Mouse (Mus musculus): Measurements from ENCODE around the gene Speer4f1. TPM values are rescaled to one million over a fixed set of nuclear protein-coding genes. Genes with fewer than 3 reads are reported as not detected.
A peak's percentile ranks its signal among the peaks of the same experiment; 100 is the strongest.

The Speer4f1 gene
- total and polyA plus RNA-seq, 2 experiments from 2014 or later, result not detected

DNA sequence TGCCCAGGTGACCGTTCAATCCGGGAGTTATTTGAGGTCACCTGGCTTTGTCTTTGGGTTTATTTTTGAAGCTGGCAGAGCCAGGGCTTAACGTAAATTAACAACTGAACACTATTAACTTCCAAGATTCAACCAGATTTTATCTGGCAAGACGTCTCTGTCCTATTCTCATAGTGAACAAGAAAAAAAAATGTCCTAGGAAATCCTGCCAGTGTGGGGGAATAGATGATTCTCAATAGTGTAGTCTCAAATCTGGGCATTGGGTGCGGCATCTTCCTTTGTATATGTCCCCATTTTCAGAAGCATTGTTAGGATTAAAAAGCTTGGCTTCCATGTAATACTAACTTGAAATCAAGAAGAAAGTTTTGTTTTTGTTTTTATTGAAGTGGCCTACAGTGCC is 20.8 kb downstream of the Speer4f1 start:
- Histone ChIP-seq H3K4me2 (ENCODE audit: low read depth, low read length, poor library complexity, severe bottlenecking) (no peak overlapping the region), H3K4me1 (ENCODE audit: insufficient read depth, low read length) (no peaks in the 10 kb centered on the region), H3K27me3 (ENCODE audit: insufficient read depth, low read length) (no peaks in the 10 kb centered on the region), H3K27ac (ENCODE audit: low read depth, low read length) (no peak overlapping the region), H3K9me3 (ENCODE audit: low read length) (no peaks in the 10 kb centered on the region), H3K9ac (replicated peaks; ENCODE audit: low read length, poor library complexity, severe bottlenecking) (no peak overlapping the region), H3K4me3 (ENCODE audit: low read depth, low read length) (no peak overlapping the region), H3K36me3 (ENCODE audit: insufficient read depth, low read length) (no peaks in the 10 kb centered on the region)
- ATAC-seq (ENCODE audit: low FRiP score) (no peak), DNase-seq (ENCODE audit: low spot score) (no peak)
- no peak for TF ChIP-seq CTCF (IDR thresholded peaks at IDR 0.05)
- 88% methylated on average over 5 of the region's 5 CpGs for WGBS

DNA sequence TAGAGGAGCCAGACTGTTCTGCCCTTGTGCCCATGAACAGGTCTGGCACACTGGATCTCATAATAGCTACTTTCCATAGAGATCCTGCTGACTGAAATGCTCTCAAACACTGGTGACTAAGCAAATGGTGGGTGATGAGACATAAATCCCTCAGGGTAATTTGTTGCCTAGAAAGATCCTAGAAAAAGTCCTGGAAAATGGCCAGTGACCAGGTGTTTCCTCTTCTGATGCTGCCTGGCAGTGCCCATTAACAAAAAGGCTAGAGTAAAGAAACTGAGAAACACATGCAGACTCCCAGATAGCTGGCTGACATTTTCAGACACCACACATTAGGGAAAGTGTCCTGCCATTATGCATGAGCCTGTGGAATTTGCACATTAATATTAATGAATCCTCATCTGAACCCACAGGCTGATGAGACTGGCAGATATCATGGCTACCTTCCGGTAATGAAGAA is 24.0 kb downstream of the Speer4f1 start:
- H3K4me3 ChIP-seq (ENCODE audit: low read depth, low read length), result no peak overlapping the region
- no peaks in the 10 kb centered on the region for H3K36me3 ChIP-seq (ENCODE audit: insufficient read depth, low read length)
- H3K9me3 ChIP-seq (ENCODE audit: low read length), result no peaks in the 10 kb centered on the region
- TF ChIP-seq CTCF (IDR thresholded peaks at IDR 0.05), result no peak
- H3K4me2 ChIP-seq (ENCODE audit: low read depth, low read length, poor library complexity, severe bottlenecking), result no peak overlapping the region
- DNase-seq (ENCODE audit: low spot score) (peak; percentile 58), ATAC-seq (ENCODE audit: low FRiP score) (no peak)
- H3K27me3 ChIP-seq (ENCODE audit: insufficient read depth, low read length), result no peaks in the 10 kb centered on the region
- no peaks in the 10 kb centered on the region for H3K4me1 ChIP-seq (ENCODE audit: insufficient read depth, low read length)
- 38% methylated on average over 1 of the region's 1 CpGs for whole genome bisulfite sequencing
- no peak overlapping the region for H3K9ac ChIP-seq (replicated peaks; ENCODE audit: low read length, poor library complexity, severe bottlenecking)
- no peak overlapping the region for H3K27ac ChIP-seq (ENCODE audit: low read depth, low read length)

DNA sequence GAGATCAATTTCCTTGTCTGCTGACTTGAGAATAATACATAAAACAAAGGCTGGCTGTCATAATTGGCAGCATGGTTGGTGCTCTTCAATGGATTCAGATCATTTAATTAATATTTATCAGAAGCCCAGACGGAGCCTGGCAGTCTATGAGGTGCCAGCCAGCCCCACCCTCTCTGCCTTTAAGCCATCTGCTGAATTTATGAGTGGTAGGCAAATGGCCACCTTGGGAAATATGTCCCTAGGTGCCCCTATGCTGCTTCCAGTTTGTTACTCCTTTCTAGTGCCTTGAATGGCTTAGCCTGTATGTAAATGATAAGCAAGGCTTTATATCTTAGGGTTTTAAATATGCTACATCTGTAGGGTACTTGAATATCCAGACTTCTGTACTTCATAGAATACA is 25.0 kb downstream of the Speer4f1 start:
- ATAC-seq (ENCODE audit: low FRiP score), result no peak
- H3K4me2 ChIP-seq (ENCODE audit: low read depth, low read length, poor library complexity, severe bottlenecking), result no peak overlapping the region

DNA sequence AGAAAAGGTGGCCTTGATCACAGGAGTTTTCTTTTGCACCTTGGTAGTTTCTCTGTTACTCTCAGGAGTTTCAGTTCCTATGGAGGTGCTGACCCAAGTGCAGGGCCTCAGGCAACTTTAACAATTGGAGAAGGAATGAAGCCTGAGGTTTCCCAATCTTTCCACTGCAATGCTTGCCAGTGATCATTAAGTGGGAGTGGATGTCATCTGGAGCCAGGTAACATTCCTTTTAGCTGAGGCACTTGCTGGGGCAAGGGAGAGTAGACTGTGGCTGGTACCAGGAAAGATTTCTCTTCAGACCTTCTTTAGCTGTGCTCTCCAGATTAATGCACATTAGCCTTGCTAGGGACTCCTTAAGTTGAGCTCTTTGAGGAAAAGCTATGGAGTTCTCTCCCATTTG is 29.6 kb downstream of the Speer4f1 start:
- no peak overlapping the region for H3K27ac ChIP-seq (ENCODE audit: low read depth, low read length)
- DNase-seq (ENCODE audit: low spot score) (no peak), ATAC-seq (ENCODE audit: low FRiP score) (no peak)
- no peak overlapping the region for H3K4me2 ChIP-seq (ENCODE audit: low read depth, low read length, poor library complexity, severe bottlenecking)
- no peaks in the 10 kb centered on the region for H3K36me3 ChIP-seq (ENCODE audit: insufficient read depth, low read length)
- no peak for TF ChIP-seq CTCF (IDR thresholded peaks at IDR 0.05)
- no peak overlapping the region for H3K4me3 ChIP-seq (ENCODE audit: low read depth, low read length)
- H3K9ac ChIP-seq (replicated peaks; ENCODE audit: low read length, poor library complexity, severe bottlenecking), result no peak overlapping the region
- no peaks in the 10 kb centered on the region for H3K4me1 ChIP-seq (ENCODE audit: insufficient read depth, low read length)
- H3K9me3 ChIP-seq (ENCODE audit: low read length), result 0 out of 2 replicates have a peak, but pooled peaks cover 3% of the 10 kb centered on the region
- H3K27me3 ChIP-seq (ENCODE audit: insufficient read depth, low read length), result no peaks in the 10 kb centered on the region

More for the DNA sequence above, 25.0 kb downstream of the Speer4f1 start:
- Histone ChIP-seq H3K27ac (ENCODE audit: low read depth, low read length) (no peak overlapping the region), H3K27me3 (ENCODE audit: insufficient read depth, low read length) (no peaks in the 10 kb centered on the region), H3K36me3 (ENCODE audit: insufficient read depth, low read length) (no peaks in the 10 kb centered on the region), H3K4me1 (ENCODE audit: insufficient read depth, low read length) (no peaks in the 10 kb centered on the region), H3K4me3 (ENCODE audit: low read depth, low read length) (no peak overlapping the region), H3K9me3 (ENCODE audit: low read length) (no peaks in the 10 kb centered on the region), H3K9ac (replicated peaks; ENCODE audit: low read length, poor library complexity, severe bottlenecking) (no peak overlapping the region)
- DNase-seq (ENCODE audit: low spot score), result no peak
- WGBS, result 47% methylated on average over 1 of the region's 1 CpGs
- no peak for TF ChIP-seq CTCF (IDR thresholded peaks at IDR 0.05)

DNA sequence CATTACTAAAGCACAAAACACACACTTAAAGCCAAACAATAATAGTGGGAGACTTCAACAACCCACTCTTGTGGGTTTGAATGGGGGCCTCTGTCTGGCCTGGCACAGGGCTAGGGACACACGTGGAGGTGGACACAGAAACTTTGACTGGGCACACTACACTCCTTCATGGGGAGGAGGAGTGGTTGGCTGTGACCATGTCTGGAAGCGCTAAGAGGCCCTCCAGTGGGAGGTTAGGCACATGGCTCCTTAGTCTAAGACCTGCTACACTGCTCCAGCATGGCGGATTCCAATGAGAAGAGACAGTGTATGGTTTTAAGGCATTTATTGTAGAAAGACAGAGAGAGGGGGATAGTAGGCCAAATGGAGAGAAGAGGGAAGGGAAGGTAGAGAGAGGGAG is 32.1 kb downstream of the Speer4f1 start:
- Histone ChIP-seq H3K27ac (ENCODE audit: low read depth, low read length) (no peak overlapping the region), H3K9me3 (ENCODE audit: low read length) (0 out of 2 replicates have a peak, but pooled peaks cover 3% of the 10 kb centered on the region), H3K36me3 (ENCODE audit: insufficient read depth, low read length) (no peaks in the 10 kb centered on the region), H3K9ac (replicated peaks; ENCODE audit: low read length, poor library complexity, severe bottlenecking) (no peak overlapping the region), H3K27me3 (ENCODE audit: insufficient read depth, low read length) (no peaks in the 10 kb centered on the region), H3K4me1 (ENCODE audit: insufficient read depth, low read length) (no peaks in the 10 kb centered on the region), H3K4me3 (ENCODE audit: low read depth, low read length) (no peak overlapping the region), H3K4me2 (ENCODE audit: low read depth, low read length, poor library complexity, severe bottlenecking) (no peak overlapping the region)
- DNase-seq (ENCODE audit: low spot score), result no peak
- no peak for TF ChIP-seq CTCF (IDR thresholded peaks at IDR 0.05)
- no peak for ATAC-seq (ENCODE audit: low FRiP score)
- 73% methylated on average over 3 of the region's 3 CpGs for WGBS

Other genes with a start within 250 kb of the Speer4f1 start
- gene Speer4f2, start 102.9 kb upstream of the Speer4f1 start, total RNA-seq (2014; rRNA removed), result not detected in 2 replicates
- gene Speer4f2, start 102.9 kb upstream of the Speer4f1 start, polyA plus RNA-seq (2015; fragmentation: Nextera tagmentation; extraction: Ambion mirVana), result not detected in 2 replicates
- gene Sema3c, start 98.2 kb downstream of the Speer4f1 start, total RNA-seq (2014; rRNA removed), result 26.8 and 34.0 TPM in 2 replicates
- 12.2 and 12.8 TPM in 2 replicates for gene Sema3c, start 98.2 kb downstream of the Speer4f1 start, polyA plus RNA-seq (2015; fragmentation: Nextera tagmentation; extraction: Ambion mirVana)